Mouse (Mus musculus): ENCODE results near the gene Me3.

Gene Me3

DNA sequence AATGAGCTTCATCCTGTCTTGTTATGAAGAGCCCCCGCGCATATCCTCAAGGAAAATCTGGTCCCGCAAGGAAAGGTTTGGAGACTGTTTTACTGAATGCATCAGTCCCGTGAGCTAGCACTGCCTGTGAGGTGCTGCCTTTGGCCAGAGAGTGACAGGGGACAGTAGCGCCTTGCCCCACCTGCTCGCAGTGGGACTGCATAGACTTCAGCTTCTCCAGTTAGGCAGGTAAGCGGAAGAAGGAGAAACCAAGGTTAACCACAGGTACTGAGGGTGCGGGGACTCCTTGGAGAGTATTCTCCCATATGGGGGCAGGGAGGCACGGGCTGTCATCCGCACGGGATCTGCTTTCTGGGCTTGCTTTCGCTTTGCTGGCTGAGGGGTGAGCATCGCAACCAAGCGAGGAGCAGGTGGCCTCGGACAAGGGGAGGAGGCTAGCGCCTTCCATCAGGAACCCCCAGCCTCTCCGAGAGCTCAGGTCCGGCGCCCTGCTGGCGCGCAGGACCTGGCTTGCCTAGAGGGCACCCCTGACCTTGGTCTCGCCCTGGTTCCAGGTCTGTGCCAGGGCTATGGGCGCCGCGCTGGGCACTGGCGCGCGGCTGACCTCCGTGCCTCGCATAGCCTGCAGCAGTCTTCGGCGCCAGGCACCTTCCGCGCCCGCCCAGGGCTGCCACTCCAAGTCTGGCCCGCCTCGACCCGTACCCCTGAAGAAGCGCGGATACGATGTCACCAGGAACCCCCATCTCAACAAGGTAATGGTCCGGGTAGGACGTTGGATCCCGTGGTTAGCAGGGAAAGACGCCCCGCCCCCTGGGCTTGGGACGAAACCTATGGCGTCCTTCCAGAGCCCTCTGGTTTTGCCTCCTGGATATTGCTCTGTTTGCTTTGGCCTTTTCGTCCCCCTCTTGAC, at the start of gene Me3:
Me3 (plus strand) TSS at position 51 of the 910 bp plus-strand sequence.
- in situ Hi-C loops (cut with MboI; ENCODE audit: low sequenced_read_pairs) = no loop called here

DNA sequence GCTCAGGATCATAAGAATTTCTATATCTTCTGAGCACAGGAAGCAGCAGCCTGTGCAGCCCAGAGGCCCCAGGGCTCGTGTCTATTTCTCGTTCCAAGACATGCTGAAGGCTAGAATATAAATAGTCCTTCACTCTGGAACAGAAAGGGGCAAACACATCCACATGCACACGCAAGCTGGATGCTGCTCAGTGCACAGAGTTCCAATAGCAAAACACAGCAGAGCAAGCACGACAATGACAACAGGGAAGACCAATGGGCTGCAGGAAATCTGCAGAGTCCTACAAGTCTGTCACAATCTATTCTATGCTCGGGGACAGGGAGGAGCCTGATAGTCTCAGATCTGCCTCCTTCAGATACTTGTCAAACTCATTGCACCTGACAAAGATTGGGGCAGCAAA, 42.2 kb upstream of the Me3 start:
- in situ Hi-C loops (cut with MboI; ENCODE audit: low sequenced_read_pairs) = no loop called here

DNA sequence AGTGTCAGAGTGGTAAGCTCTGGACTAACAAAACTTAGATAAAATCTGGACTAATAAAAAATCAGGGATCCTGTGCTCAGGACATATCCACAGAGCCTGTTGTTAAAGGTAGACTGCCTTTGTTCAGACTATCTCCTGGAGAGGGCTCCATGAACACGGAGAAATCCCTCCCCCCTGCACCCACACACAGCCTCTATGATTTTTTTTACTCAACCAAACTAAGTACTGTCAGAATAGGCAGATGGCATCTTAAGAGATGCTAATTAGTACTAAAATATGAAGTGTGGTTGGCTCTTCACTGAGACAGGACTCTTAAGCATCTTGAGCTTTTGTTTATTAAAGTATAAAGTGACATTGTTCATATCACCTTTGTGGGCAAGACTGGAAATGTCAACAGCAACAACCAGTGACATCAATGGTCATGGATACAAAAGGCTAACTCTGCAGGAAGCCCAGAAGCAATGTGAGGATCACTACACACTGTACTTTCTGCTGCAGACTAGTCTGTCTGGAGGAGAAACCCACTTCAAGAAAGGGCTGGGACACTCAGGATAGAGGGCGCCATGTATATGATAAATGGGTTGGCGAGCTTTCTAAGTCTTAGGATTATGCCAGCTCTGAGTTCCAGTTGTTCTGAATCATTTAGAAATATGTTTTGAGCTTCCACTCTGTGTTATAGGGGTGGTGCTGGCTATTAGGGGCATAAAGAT, 41.5 kb upstream of the Me3 start:
- in situ Hi-C loops (cut with MboI; ENCODE audit: low sequenced_read_pairs) = no loop called here

DNA sequence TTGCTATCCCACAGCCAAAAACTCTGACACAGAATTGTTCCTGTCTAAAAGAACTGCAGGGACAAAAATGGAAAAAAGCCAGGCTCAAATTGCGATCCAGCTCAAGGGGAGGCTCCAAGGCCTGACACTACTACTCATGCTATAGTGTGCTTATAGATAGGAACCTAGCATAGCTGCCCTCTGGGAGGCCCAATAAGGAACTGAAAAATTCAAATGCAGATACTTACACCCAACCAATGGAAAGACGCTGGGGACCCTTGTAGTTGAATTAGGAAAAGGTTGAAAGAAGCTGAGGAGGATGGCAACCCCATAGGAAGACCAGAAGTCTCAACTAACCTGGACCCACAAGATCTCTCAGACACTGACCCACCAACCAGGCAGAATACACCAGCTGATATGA, 36.4 kb upstream of the Me3 start:
- in situ Hi-C loops (cut with MboI; ENCODE audit: low sequenced_read_pairs) = no loop called here

DNA sequence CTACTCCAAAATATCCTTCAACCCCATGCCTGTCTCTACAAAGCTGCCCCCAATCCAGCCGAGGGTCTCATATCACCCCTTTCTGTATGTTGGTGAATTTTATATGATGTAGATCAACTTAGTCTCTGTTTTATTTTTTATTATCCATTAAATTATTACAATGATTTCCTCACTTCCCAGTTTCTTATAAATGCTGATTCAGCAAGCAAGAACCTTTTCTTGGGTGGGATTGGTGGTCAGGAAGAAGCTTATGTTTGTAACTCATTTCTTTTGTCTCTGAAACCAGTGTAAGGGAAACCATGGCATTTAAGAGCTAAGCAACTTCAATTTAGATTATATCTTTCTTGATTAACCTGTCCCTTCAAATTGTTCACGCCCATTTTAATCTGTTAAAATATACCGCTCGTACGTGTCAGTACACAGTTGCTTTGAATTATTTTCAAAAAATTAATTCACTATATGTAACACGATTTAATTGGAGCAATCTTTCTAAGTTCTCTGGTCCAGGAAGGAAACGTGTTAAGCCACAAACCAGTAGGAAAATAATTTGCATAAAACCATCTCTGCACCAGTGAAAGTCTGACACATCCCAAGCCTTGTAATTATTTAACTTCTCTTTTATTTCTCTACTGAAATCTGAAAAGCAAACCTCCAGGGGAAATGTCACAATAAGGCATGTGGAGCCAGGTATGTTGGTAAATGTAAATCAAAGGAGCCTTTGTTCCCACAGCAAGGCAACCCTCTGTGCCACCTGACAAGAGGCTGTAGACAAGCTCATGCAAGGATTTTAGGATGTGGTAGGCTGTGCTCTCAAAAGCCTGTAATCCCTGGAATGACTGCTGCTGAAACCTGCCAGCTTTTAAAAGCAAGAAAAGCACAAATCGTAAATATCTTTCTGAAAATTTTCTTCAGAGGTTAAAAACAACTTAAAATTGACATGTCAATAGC, 26.3 kb upstream of the Me3 start:
- in situ Hi-C loops (cut with MboI; ENCODE audit: low sequenced_read_pairs) = no loop called here

DNA sequence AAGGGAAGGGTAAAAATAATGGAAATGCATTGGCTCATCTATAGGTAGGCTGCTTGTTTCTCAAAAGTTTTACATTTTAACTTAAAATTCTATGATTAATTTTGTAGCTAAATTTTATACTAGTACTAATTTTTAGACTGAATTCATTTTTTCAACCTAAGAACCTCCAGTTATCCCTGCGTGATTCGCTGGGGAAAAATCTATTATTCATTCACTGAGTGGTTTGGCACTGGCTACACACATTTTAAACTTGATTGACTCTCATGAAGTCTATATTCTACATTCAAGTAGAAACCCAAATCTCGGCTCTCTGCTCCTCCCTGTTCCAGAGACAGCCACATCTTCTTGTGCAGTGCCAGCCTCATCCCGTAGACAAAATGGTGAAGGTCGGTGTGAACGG, 24.9 kb upstream of the Me3 start:
- in situ Hi-C loops (cut with MboI; ENCODE audit: low sequenced_read_pairs) = no loop called here

DNA sequence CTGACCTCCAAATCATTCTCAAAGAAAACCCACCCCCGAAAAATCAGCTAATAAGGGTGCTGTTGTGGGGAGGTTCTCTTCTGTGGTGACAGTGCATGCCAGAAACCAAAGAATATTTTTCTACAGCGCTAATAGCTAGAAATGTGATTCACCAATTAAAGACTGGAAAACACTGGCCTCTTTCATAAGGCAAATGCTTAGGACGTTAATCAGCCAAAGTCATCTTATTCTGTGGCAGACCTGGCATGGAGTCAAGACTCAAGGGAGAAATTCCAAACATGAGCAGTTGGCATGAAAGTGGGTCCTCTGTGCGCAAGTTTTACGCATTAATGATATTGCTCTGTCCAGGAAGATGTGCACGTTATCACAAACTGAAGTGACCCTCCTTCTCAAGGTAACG, 21.0 kb upstream of the Me3 start:
- in situ Hi-C loops (cut with MboI; ENCODE audit: low sequenced_read_pairs) = no loop called here

DNA sequence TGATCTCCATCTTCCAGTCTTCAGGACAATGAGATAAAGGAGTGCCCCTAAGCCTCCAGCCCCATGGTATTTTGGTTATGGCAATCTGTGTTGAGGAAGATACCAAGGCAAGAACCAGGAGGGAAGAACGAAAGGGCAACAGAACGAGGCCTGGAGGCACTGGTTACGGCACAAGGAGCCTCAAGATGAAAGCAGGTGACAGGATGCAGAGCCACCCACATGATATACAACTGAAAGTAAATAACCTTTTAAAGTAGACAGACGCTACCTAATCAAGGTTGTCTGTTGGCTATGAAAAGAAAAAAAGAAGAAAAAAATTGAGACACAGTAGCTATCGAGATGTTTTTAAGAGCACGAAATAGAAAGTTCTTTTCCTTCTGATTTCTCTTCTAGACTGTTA, 16.0 kb upstream of the Me3 start:
- in situ Hi-C loops (cut with MboI; ENCODE audit: low sequenced_read_pairs) = no loop called here

DNA sequence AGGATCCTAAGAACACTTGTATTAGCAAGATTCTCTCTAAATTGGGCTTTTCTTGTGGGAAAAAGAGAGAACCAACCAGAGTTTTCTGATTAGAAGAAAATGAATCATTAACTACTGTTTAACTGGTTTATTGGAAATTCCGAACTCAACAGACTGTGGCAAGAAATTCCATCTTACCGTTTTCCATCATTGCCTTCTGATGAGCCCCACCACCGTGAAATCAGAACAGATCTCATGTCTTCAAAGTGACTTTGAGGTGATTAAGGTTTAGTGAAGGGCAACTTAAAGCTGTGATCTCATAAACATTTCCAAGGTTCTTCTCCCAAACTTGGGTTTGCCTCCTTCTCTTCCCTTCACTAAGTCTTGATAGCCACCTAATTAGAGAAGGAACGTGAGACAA, 8.9 kb upstream of the Me3 start:
- in situ Hi-C loops (cut with MboI; ENCODE audit: low sequenced_read_pairs) = no loop called here

DNA sequence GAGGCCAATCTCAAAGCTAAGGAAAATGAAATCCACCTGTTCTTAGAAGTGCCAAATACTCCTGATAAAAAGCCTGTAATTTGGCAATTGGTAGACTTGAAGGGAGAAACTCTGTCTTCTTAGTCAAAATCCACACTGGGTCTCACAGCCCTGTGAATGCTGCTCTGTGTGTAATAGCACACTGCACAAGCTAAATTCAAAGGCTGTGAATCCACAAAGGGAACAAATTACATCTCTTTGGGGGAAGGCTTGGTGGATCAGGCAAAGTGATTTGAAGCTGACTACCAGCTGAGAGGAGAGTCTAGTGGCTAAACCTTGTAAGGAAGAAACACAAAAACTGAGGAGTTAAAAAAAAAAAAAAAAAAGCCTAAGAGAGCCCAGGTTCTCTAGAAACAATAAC, 4.8 kb upstream of the Me3 start:
- in situ Hi-C loops (cut with MboI; ENCODE audit: low sequenced_read_pairs) = no loop called here

DNA sequence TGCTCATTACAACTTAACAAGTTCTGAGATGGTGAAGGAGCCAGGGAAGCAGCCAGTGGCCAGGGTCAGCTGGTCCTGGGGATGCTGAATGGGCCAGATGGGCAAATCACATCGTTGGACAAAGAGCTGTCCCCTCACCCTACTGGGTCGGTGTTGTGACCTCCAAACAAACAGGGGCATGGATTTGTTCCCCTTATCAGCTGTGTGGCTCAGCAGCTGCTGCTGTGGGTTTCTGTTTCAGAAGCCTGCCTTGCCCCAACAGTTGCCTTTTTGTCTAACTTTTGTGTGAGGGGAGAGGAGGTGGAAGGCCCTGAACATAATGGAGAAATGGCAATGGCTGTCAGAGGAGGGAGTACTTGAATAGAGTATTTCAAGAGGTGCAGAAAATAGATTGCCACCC, 4.2 kb upstream of the Me3 start:
- in situ Hi-C loops (cut with MboI; ENCODE audit: low sequenced_read_pairs) = no loop called here

DNA sequence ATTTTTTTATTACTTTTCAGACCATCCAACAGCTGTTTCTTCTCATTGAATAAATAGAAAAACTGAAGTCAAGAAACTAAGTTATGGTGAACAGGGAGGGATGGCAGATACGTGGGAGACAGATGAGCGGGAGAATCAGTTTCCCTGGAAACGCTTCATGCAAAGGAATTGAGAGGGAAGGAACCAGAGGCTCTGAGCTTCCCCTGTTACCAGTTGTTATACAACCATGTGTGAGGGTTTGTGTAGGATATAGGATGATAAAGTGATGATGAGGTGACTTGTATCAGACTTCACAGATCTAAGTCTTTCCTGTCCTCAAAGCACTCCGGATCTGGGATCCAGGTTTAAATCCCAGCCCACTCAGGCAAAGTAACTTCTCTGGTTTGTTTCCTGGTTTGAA, 3.2 kb upstream of the Me3 start:
- in situ Hi-C loops (cut with MboI; ENCODE audit: low sequenced_read_pairs) = no loop called here

DNA sequence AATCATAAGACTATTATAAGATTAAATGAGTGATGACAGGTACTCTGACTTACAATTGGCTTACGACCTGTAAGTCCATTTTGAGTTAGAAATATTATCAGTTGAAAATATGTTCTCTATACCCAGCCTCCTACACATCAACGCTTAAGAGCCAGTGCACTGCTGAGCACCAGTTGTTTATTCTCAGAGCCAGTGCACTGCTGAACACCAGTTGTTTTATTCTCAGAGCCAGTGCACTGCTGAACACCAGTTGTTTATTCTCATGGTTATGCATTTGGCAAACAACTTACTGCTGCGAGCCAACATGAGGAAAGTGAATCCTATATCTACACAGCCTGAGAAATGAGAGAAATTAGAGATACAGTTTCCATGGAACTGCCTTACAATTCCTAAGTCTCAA, 2.3 kb upstream of the Me3 start:
- in situ Hi-C loops (cut with MboI; ENCODE audit: low sequenced_read_pairs) = no loop called here

DNA sequence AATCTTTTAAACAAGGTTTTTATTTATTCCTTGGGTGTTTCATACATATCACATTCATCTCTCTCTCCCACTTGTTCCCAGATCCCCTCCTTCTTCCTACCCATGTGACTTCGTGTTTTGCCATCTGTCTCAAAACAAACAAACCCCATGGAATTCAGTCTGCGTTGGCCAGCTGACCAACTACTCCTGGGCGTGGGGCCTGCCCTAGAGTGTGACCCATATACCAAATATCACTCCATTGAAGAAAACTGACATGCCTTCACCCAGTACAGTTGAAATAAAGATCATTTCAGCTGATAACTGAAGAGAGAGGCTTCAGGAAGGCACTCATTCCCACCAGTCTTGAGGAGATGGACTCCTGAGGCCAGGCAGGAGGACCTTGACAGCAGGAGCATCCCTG, 1.4 kb upstream of the Me3 start:
- in situ Hi-C loops (cut with MboI; ENCODE audit: low sequenced_read_pairs) = no loop called here

DNA sequence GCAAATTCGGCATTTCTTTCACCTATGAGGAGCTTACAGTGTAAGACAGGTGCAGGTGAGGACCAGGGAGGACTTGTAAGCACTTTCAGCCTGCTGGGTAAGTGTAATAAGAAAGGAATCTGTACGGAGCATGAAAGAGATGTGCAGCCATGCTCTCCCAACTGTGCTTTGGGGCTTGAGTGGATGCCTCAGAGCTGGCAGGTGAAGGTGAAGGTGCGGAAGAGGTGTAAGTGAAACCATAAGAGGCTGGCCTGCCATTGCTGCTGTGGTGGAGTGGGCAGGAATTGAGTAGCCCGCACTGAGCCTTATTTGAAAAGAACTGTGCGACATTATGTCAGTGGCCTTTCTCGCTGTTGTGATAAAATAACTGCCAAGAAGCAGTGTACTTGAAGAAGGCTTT, 8.3 kb downstream of the Me3 start:
- in situ Hi-C loops (cut with MboI; ENCODE audit: low sequenced_read_pairs) = no loop called here

DNA sequence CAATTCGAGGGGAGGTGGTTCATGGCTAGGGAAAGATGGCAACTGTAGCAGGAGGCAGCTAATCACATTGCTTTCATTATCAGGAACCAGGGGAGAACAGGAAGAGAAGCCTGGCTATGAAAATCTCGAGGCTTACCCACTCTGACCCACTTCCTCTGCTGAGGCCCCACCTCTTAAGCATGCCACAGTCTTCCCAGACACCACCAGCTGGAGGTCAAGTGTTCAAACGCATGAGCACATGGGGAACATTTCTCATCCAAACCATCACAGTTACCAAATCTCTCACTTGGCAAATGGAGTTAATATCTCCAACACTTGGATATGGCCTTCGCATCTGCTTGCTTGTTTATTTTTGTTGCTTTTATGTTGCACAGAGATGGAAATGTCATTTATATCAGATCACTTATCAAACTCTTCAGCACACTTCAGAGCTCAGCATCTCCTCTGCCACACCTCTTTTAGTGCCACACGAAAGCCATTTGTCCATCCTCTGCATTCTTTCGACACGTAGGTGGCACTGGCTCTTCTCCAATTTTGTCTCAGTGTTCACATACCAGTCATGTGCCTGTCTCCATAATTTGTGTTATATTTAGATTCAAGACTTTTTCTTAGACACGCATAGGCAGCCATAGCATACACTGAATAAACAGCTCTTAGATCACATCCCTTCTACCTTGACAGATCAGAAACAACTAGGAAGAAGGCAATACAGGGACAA, 8.9 kb downstream of the Me3 start:
- in situ Hi-C loops (cut with MboI; ENCODE audit: low sequenced_read_pairs) = no loop called here

DNA sequence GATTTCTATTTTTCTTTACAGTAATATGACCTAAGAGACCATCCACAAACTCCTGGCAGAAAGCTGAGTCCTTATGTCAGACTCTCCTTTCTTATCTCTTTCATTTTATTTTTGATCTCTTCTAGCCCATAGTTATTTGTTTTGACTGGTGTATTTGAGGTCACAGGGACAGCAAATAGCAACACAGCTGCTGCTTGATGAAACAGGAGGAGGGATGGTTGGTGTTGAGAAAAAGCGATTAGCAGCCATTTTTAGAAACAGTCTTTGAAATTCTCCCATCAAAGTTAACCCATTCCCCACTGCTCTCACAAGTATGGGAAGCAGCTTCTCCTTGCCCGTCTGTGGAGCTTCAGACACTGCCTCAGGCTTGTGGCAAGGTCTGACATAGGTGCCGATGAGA, 12.8 kb downstream of the Me3 start:
- in situ Hi-C loops (cut with MboI; ENCODE audit: low sequenced_read_pairs) = no loop called here

DNA sequence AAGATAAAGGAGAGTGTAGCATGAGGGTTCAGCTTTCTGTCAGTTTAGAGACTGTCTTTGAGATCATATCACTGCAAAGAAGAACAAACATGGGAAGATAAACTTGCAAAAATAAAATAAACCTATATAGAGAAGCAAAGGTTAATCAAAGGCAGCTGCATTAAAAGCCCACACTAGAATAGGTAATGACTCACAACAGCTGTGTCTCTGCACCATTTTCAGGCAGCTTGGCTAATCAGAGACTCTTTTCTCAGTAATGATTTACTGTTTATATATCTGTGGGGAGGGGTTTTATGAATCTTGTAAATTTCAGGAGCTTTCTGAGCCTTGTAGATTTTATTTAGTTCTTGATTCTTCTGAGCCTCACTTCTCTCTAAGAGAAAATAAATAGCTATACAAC, 15.7 kb downstream of the Me3 start:
- in situ Hi-C loops (cut with MboI; ENCODE audit: low sequenced_read_pairs) = no loop called here

DNA sequence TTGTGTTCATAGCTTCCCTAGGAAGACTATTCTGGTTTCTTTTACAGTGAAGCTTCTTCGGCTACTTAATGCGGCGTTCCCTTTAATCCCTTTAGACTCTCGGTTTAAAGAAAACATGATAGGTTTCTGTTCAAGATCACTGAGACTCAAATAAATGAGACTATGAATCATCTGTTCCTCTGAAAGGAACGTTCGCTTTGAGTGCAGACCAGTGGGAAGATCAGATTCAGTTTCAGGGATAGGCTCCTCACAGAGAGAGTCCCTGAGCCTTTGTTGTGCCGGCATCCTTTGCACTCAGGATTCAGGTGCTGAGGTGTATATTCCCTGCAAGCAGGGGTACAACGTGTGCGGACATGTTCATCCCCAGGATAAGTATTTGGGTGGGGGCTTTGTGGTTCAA, 25.0 kb downstream of the Me3 start:
- in situ Hi-C loops (cut with MboI; ENCODE audit: low sequenced_read_pairs) = no loop called here

DNA sequence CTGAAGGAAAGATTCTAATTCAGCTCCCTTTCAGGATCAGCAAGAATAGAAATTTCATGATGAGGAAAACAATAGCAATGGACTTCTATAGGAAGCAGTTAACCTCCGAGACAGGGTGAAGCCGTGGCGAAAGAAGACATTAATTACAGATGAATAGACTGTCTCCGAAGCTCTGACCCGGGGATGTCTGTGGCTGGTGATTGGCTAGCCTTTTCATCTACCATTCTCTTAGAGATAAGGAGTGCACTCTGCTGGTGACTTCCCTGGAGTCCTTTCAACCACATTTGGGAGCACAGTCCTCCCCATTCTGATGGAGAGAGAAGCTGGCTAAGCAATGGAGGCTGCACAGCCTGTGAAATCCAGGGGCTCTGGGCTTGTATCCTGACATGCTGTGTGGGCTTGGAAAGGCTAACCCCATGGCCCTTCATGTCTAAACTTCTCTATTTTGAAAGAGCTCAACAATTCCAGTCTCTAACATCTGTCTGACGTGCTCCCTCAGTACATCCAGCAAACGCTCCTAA, 25.6 kb downstream of the Me3 start:
- in situ Hi-C loops (cut with MboI; ENCODE audit: low sequenced_read_pairs) = no loop called here

Data from CH12F3 (cell line).